Mouse (Mus musculus): ENCODE data around the gene Stmnd1. TPM values are rescaled to one million over a fixed set of nuclear protein-coding genes. Genes with fewer than 3 reads are reported as not detected.
"Not testable (repeated sequence)": the region's sequence is repeated elsewhere in the genome, so short reads cannot be mapped to it uniquely, and the experiment has no call there.

Gene Stmnd1
- total RNA-seq, 2 experiments from 2014 or later, result not detected

GRCm38 (mm10) chr13:46282543-46282942 lies 9.0 kb downstream of the Stmnd1 start:
- intact Hi-C loops (cut with DNase I), result no loop called here

DNA sequence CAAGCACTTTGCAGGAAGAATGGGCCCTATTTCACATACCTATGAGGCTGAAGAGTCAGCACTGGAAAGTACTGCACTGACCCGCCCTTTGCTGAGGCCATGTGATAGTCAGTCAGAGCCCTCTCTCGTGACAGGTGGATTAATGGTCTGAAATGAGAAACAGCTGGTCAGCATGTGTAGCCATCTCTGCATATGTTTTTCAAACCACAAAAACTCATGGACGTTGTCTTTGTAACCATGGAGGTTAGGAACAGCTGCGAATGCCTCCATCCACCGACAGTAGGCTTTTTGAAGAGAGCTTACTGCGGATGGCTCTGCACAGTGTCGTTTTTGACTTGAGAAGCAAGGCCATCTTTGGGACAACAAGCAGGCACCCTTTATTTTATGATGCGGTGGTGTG lies 14.3 kb downstream of the Stmnd1 start:
- intact Hi-C loops (cut with DNase I), result no loop called here
- no peak for DNase-seq (ENCODE audit: low spot score in 2 of 2)

More at GRCm38 (mm10) chr13:46282543-46282942, 9.0 kb downstream of the Stmnd1 start:
- DNase-seq (ENCODE audit: low spot score in 2 of 2), result no peak

DNA sequence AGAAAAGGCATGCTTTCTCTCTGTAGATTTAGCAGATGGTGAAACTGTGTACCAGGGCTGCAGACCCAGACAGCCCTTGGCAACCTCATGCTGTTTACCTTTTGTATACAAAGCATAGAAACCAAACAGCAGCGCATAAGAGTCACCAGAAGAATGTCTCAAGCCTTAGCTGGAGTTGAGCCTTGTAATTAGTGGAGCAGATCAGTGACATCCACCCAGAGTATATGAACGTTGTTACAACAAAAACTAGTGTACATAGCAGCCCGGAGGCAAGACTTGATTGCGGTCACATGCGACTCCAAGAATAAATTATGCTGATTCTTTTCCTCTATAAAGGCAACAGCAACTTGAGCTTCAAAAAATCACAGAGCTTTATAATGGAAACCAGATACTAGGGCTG lies 14.9 kb downstream of the Stmnd1 start:
- intact Hi-C loops (cut with DNase I), result no loop called here
- DNase-seq (ENCODE audit: low spot score in 2 of 2), result no peak

DNA sequence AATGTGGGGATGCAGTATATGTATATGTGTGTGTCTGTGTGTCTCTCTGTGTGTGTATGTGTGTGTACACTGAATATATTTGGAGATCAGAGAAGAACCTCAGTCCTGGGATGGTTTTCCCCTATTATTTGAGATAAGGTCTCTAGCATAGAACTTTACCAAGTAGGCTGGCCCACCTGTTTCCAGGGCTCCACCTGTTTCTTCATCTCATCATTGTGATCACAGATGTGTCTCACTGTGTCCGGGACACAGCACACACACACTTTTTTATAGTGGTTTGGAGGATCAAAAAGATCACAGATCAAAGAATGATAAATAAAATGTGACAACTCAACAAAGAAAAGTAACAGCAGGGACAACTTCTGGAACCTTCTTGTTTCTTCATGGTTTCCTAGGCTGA lies 17.0 kb downstream of the Stmnd1 start:
- DNase-seq (ENCODE audit: low spot score in 2 of 2), result no peak
- intact Hi-C loops (cut with DNase I), result no loop called here

DNA sequence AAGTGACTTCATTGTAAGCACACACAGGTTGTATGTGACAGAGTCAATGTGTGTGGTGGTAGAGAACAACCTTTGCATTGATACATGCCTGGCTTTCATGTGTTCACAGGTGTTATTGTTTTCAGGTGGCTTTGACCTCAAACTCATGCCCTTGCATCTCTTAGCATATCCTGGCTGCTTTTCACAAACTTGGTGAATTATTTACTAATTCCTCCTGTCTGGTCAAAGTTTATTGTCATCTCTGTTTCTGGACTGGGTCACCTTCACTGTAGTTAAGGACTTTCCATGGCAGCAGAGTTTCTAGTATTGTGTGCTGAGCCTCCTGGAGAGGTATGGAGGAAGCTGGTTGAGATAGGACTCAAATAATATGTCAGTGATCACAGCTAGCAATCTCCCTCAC lies 20.8 kb downstream of the Stmnd1 start:
- intact Hi-C loops (cut with DNase I), result no loop called here
- DNase-seq (ENCODE audit: low spot score in 2 of 2), result no peak

- intact Hi-C loops (cut with DNase I), result no loop called here
Measured at GRCm38 (mm10) chr13:46297701-46298100, 24.2 kb downstream of the Stmnd1 start.

DNA sequence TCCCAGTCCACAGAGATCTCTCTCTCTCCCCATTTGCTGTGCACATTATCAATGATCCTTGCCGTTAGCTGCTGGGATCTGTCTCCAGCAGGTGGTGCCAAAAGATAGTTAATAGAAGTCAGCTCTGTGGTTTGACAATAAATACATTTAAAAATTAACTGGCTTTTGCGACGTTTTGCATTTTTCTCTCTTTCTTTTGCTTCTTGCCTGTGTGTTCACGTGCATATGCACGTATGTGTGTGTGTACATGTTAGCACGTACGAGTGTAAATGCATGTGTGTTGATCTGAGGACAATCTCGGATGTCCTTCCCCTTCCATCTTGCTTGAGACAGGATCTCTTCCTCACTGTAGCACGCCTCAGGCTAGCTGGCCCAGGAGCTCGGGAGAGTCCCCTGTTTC lies 37.3 kb downstream of the Stmnd1 start:
- intact Hi-C loops (cut with DNase I), result loop anchor here (1.0 to 5.0 kb wide), 3 partner anchors 107 to 358 kb away; partner anchors contain the start of gene Rbm24
- peak; percentile 74 to 84 for DNase-seq (ENCODE audit: low spot score in 2 of 2)

More at GRCm38 (mm10) chr13:46297701-46298100, 24.2 kb downstream of the Stmnd1 start:
- no peak for DNase-seq (ENCODE audit: low spot score in 2 of 2)

GRCm38 (mm10) chr13:46313176-46313575 lies 39.7 kb downstream of the Stmnd1 start:
- intact Hi-C loops (cut with DNase I), result loop anchor here (5.0 kb wide), 1 partner anchor 104 kb away; the partner anchor contains the start of gene Rbm24
- no peak for DNase-seq (ENCODE audit: low spot score in 2 of 2)

- intact Hi-C loops (cut with DNase I), result no loop called here
- DNase-seq (ENCODE audit: low spot score in 2 of 2), result no peak
Measured at GRCm38 (mm10) chr13:46315165-46315564, 41.6 kb downstream of the Stmnd1 start.

GRCm38 (mm10) chr13:46326351-46326985 lies 52.9 kb downstream of the Stmnd1 start:
- intact Hi-C loops (cut with DNase I), result no loop called here
- DNase-seq (ENCODE audit: low spot score in 2 of 2), result no peak

- peak; percentile 44 to 91 for DNase-seq (ENCODE audit: low spot score in 2 of 2)
- intact Hi-C loops (cut with DNase I), result no loop called here
Measured at GRCm38 (mm10) chr13:46335020-46335419, 61.5 kb downstream of the Stmnd1 start.

GRCm38 (mm10) chr13:46336281-46336680 lies 62.8 kb downstream of the Stmnd1 start:
- DNase-seq (ENCODE audit: low spot score in 2 of 2); intact Hi-C loops (cut with DNase I): not testable (repeated sequence)

DNA sequence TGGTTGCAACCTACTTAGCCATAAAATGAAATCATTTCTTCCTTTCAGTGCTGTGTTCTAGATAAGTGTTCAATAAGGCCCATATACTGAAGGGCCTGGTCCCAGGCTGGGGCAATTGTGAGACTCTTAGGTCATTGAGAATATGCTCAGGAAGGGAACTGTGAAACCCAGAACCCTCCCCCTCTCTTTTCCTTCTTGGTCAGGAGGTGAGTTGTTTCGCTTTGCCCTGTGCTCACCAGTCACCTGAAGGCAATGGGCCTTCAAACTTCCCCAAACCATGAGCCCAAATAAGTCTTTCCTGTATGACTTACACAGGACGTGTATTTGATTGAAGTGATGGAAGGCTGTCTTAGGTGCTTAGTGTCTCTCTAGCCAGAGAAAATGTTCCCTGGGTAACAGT lies 64.3 kb downstream of the Stmnd1 start:
- no peak for DNase-seq (ENCODE audit: low spot score in 2 of 2)
- intact Hi-C loops (cut with DNase I), result no loop called here

DNA sequence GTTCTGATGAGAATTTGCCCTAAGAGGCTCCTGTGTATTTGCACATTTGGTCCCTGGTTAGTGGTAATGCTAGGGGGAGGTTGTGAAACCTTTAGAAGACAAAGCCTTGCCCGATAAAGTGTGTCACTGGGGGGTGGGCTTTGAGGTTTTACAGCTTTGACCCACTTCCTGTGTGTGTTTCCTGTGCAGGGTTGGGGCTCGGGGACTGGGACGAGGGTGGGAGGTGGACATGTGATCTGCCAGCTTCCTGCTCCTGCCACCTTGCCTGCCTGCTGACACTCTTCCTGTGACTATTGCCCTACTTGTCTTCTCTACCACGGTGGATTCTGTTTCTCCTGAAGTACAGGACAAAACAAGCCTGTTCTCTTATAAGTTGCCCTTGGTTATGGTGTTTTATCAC lies 66.4 kb downstream of the Stmnd1 start:
- intact Hi-C loops (cut with DNase I), result no loop called here
- DNase-seq (ENCODE audit: low spot score in 2 of 2), result no peak

DNA sequence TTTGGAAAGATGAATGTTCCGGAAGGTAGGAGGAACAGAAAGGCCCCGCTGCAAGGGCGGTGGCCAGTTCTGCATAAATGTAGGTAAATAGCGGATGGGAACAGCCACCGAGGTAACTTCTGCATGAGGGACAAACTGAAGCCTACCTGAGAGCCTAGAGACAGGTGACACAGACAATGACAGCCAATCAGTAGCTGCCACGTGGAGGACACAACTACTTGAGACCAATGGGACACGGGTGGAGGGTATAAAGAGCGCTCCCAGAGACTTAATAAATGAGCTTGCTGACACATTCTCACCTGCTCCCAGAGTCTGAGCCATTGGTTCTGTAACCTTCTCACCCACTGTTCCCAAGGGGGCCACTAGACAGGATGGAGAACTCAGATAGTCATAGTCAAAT lies 67.1 kb downstream of the Stmnd1 start:
- intact Hi-C loops (cut with DNase I), result no loop called here
- DNase-seq (ENCODE audit: low spot score in 2 of 2), result no peak

DNA sequence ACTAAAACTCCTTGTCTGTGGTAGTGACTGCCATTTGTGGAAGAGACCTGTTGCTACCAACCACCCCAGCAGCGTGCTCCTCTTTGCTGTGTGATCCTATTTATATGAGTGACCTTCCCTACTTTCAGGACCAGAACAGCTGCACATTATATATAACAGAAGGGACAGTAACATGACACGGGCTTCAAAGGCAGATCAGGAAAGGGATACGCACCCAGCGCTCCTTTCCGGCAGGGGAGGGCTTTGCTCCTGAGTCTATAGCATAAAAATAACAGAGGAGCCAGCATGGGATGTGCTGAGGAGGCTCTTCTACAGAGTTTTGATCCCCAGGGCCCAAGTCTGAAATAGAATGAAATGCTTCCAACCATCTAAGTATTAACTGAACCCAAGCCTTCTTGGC lies 67.9 kb downstream of the Stmnd1 start:
- intact Hi-C loops (cut with DNase I), result no loop called here
- no peak for DNase-seq (ENCODE audit: low spot score in 2 of 2)

- intact Hi-C loops (cut with DNase I), result no loop called here
- peak; percentile 58 to 67 for DNase-seq (ENCODE audit: low spot score in 2 of 2)
Measured at GRCm38 (mm10) chr13:46343226-46343625, 69.7 kb downstream of the Stmnd1 start.

DNA sequence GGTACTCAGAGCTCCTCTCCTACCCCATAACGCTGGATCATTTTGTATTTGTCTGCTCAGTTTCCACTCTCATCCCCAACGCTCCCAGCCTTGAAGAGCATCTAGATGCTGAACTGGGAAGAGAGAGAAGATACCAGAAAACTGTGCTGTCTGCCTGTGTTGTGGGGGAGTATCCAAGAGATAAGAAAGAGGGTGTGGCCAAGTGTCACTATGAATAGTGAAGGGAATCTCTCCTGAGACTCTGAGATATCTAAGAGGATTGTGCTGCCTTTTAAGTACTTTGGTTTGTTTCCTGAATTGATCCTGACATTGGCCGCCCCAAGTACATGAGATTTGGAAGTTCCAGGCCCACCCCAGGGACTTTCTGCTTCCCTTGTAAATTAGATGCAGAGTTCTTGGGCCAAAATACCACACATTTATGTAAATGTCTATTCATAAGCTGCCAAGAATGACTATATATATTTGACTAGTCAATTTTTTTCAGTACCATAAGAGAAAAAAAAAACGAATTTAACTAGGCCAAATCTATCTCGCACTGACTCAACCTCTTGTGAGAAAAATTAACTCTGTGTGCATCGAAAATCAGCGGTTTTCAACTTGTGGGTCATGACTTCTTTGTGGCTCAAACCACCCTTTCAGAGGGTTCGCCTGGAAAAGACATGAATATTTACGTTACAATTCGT lies 73.5 kb downstream of the Stmnd1 start:
- intact Hi-C loops (cut with DNase I), result loop anchor here (1.0 to 5.0 kb wide), 3 partner anchors 16 to 155 kb away; partner anchors contain the start of genes Cap2 and Rbm24
- DNase-seq (ENCODE audit: low spot score in 2 of 2), result peak in 1 of 2 experiments; percentile 62

DNA sequence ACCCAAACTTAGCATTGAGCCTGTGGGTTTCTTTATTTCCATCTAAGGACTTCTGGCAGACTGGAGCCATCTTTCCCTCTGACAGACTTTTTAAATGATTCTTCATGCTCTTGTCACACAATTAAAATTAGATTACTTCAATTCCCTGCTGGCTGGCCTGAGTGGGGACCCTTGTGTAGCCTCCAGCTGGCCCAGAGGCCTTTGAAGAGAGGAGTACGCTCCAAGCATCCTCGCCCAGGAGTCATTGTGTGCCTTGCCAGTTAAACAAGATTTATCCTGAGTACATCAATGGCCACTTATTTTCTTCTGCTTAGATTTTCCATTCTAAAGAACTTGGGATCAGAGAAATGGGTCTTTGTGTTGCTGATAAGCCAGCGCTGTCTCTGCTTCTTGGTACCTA lies 76.1 kb downstream of the Stmnd1 start:
- intact Hi-C loops (cut with DNase I), result loop anchor here (5.0 kb wide), 2 partner anchors 68 to 153 kb away; partner anchors contain the start of genes Cap2 and Rbm24
- DNase-seq (ENCODE audit: low spot score in 2 of 2), result peak in 1 of 2 experiments; percentile 37

All from left cerebral cortex, postnatal 25 days (tissue).